Mouse (Mus musculus) layer of hippocampus, adult 9-10 months (tissue): ENCODE data around the gene Ank2.

Source experiments
- DNase-seq: peaks from one replicate; pipeline ENCODE4 v3.0.0; 2022; ENCODE audit warnings: low spot score

The Ank2 gene

GRCm38 (mm10) chr3:127498742-127499400, at the start of gene Ank2:
Ank2 (minus strand) TSS chr3:127499350.
- DNase-seq, result no peak

- no peak for DNase-seq
Observed at GRCm38 (mm10) chr3:127547882-127548281, 48.7 kb upstream of the Ank2 start.

GRCm38 (mm10) chr3:127544610-127545121, 45.5 kb upstream of the Ank2 start:
- DNase-seq, result no peak

- DNase-seq, result no peak
Observed at GRCm38 (mm10) chr3:127543976-127544375, 44.8 kb upstream of the Ank2 start.

GRCm38 (mm10) chr3:127539193-127539592, 40.0 kb upstream of the Ank2 start:
- DNase-seq, result no peak

GRCm38 (mm10) chr3:127530293-127530692, 31.1 kb upstream of the Ank2 start:
- no peak for DNase-seq

GRCm38 (mm10) chr3:127529824-127530223, 30.7 kb upstream of the Ank2 start:
- no peak for DNase-seq

- DNase-seq, result no peak
Observed at GRCm38 (mm10) chr3:127529210-127529609, 30.1 kb upstream of the Ank2 start.

GRCm38 (mm10) chr3:127527465-127528034, 28.4 kb upstream of the Ank2 start:
- DNase-seq, result no peak

- DNase-seq, result no peak
Observed at GRCm38 (mm10) chr3:127525188-127525819, 26.2 kb upstream of the Ank2 start.

- no peak for DNase-seq
Observed at GRCm38 (mm10) chr3:127521156-127521555, 22.0 kb upstream of the Ank2 start.

GRCm38 (mm10) chr3:127520300-127520699, 21.1 kb upstream of the Ank2 start:
- no peak for DNase-seq

GRCm38 (mm10) chr3:127515251-127515650, 16.1 kb upstream of the Ank2 start:
- no peak for DNase-seq

- DNase-seq, result no peak
Observed at GRCm38 (mm10) chr3:127513699-127514098, 14.5 kb upstream of the Ank2 start.

GRCm38 (mm10) chr3:127512794-127513335, 13.7 kb upstream of the Ank2 start:
- no peak for DNase-seq

GRCm38 (mm10) chr3:127511786-127512746, 12.9 kb upstream of the Ank2 start:
- no peak for DNase-seq

GRCm38 (mm10) chr3:127507878-127508783, 9.0 kb upstream of the Ank2 start:
- no peak for DNase-seq

GRCm38 (mm10) chr3:127498197-127498741, 881 bp downstream of the Ank2 start:
- no peak for DNase-seq

GRCm38 (mm10) chr3:127492663-127493062, 6.5 kb downstream of the Ank2 start:
- DNase-seq, result no peak

GRCm38 (mm10) chr3:127487302-127487701, 11.8 kb downstream of the Ank2 start:
- no peak for DNase-seq
